Mouse (Mus musculus): Measurements from ENCODE around the gene Carmil3. TPM values are rescaled to one million over a fixed set of nuclear protein-coding genes. Genes with fewer than 3 reads are reported as not detected.

Carmil3 gene
- polyA plus RNA-seq, 1 experiment = 4.5 TPM

GRCm38 (mm10) chr14:55519604-55520003 is 29.2 kb downstream of the Carmil3 start:
- Histone ChIP-seq H3K27me3 (ENCODE audit: control insufficient read depth, insufficient read depth, low read length) (peaks cover 8% of the 10 kb centered on the region), H3K27ac (ENCODE audit: insufficient read depth, low read length) (no peak overlapping the region)
- WGBS = 65% methylated on average over 4 of the region's 4 CpGs

GRCm38 (mm10) chr14:55520451-55521361 is 30.3 kb downstream of the Carmil3 start:
- Histone ChIP-seq H3K27ac (ENCODE audit: insufficient read depth, low read length) (no peak overlapping the region), H3K27me3 (ENCODE audit: control insufficient read depth, insufficient read depth, low read length) (peaks cover 8% of the 10 kb centered on the region), H3K4me1 (ENCODE audit: control insufficient read depth, insufficient read depth, insufficient read length) (peaks cover 4% of the 10 kb centered on the region), H3K36me3 (ENCODE audit: control insufficient read depth, insufficient read depth, low read length) (no peaks in the 10 kb centered on the region), H3K4me3 (ENCODE audit: extremely low read depth, insufficient read depth, insufficient read length) (peak overlapping the region; percentile 45)
- DNase-seq (ENCODE audit: low read depth in 1 of 2, low spot score in 2 of 2) = no peak
- WGBS = 4% methylated on average over 61 of the region's 61 CpGs
- TF ChIP-seq CTCF (IDR thresholded peaks at IDR 0.05; ENCODE audit: extremely low read depth, insufficient read depth, insufficient read length, insufficient replicate concordance) (no peak), POLR2A (IDR thresholded peaks at IDR 0.05; ENCODE audit: low read depth, low read length) (no peak)

More at GRCm38 (mm10) chr14:55519604-55520003, 29.2 kb downstream of the Carmil3 start:
- Histone ChIP-seq H3K36me3 (ENCODE audit: control insufficient read depth, insufficient read depth, low read length) (no peaks in the 10 kb centered on the region), H3K4me1 (ENCODE audit: control insufficient read depth, insufficient read depth, insufficient read length) (peaks cover 4% of the 10 kb centered on the region), H3K4me3 (ENCODE audit: extremely low read depth, insufficient read depth, insufficient read length) (no peak overlapping the region)
- no peak for TF ChIP-seq POLR2A (IDR thresholded peaks at IDR 0.05; ENCODE audit: low read depth, low read length)
- TF ChIP-seq CTCF (IDR thresholded peaks at IDR 0.05; ENCODE audit: extremely low read depth, insufficient read depth, insufficient read length, insufficient replicate concordance) = no peak
- DNase-seq (ENCODE audit: low read depth in 1 of 2, low spot score in 2 of 2) = no peak

GRCm38 (mm10) chr14:55524062-55524461 is 33.6 kb downstream of the Carmil3 start:
- no peaks in the 10 kb centered on the region for H3K36me3 ChIP-seq (ENCODE audit: control insufficient read depth, insufficient read depth, low read length)
- 58% methylated on average over 4 of the region's 4 CpGs for WGBS

GRCm38 (mm10) chr14:55524785-55525184 is 34.3 kb downstream of the Carmil3 start, which contains the start of gene Nrl:
Gene Nrl (minus strand): TSS chr14:55524981.
- TF ChIP-seq CTCF (IDR thresholded peaks at IDR 0.05; ENCODE audit: extremely low read depth, insufficient read depth, insufficient read length, insufficient replicate concordance) (no peak), POLR2A (IDR thresholded peaks at IDR 0.05; ENCODE audit: low read depth, low read length) (no peak)
- 50% methylated on average over 8 of the region's 8 CpGs for WGBS
- no peaks in the 10 kb centered on the region for H3K36me3 ChIP-seq (ENCODE audit: control insufficient read depth, insufficient read depth, low read length)
- H3K27me3 ChIP-seq (ENCODE audit: control insufficient read depth, insufficient read depth, low read length) = peaks cover 10% of the 10 kb centered on the region; the same call in 1 of the 2 replicates
- no peak for DNase-seq (ENCODE audit: low read depth in 1 of 2, low spot score in 2 of 2)
- no peak within 1 kb of the TSS for H3K27ac ChIP-seq (ENCODE audit: insufficient read depth, low read length)
- peaks cover 4% of the 10 kb centered on the region for H3K4me1 ChIP-seq (ENCODE audit: control insufficient read depth, insufficient read depth, insufficient read length)
- no peak within 1 kb of the TSS for H3K4me3 ChIP-seq (ENCODE audit: extremely low read depth, insufficient read depth, insufficient read length)

More at GRCm38 (mm10) chr14:55524062-55524461, 33.6 kb downstream of the Carmil3 start:
- H3K4me1 ChIP-seq (ENCODE audit: control insufficient read depth, insufficient read depth, insufficient read length) = peaks cover 4% of the 10 kb centered on the region
- no peak overlapping the region for H3K4me3 ChIP-seq (ENCODE audit: extremely low read depth, insufficient read depth, insufficient read length)
- no peak overlapping the region for H3K27ac ChIP-seq (ENCODE audit: insufficient read depth, low read length)
- H3K27me3 ChIP-seq (ENCODE audit: control insufficient read depth, insufficient read depth, low read length) = peaks cover 8% of the 10 kb centered on the region
- no peak for TF ChIP-seq CTCF (IDR thresholded peaks at IDR 0.05; ENCODE audit: extremely low read depth, insufficient read depth, insufficient read length, insufficient replicate concordance)
- TF ChIP-seq POLR2A (IDR thresholded peaks at IDR 0.05; ENCODE audit: low read depth, low read length) = no peak
- no peak for DNase-seq (ENCODE audit: low read depth in 1 of 2, low spot score in 2 of 2)

GRCm38 (mm10) chr14:55526674-55527073 is 36.2 kb downstream of the Carmil3 start:
- Histone ChIP-seq H3K4me1 (ENCODE audit: control insufficient read depth, insufficient read depth, insufficient read length) (no peaks in the 10 kb centered on the region), H3K4me3 (ENCODE audit: extremely low read depth, insufficient read depth, insufficient read length) (no peak overlapping the region), H3K36me3 (ENCODE audit: control insufficient read depth, insufficient read depth, low read length) (no peaks in the 10 kb centered on the region), H3K27me3 (ENCODE audit: control insufficient read depth, insufficient read depth, low read length) (peaks cover 5% of the 10 kb centered on the region; the same call in 1 of the 2 replicates), H3K27ac (ENCODE audit: insufficient read depth, low read length) (no peak overlapping the region)
- 83% methylated on average over 2 of the region's 2 CpGs for WGBS
- TF ChIP-seq CTCF (IDR thresholded peaks at IDR 0.05; ENCODE audit: extremely low read depth, insufficient read depth, insufficient read length, insufficient replicate concordance) (no peak), POLR2A (IDR thresholded peaks at IDR 0.05; ENCODE audit: low read depth, low read length) (no peak)
- no peak for DNase-seq (ENCODE audit: low read depth in 1 of 2, low spot score in 2 of 2)

- H3K4me3 ChIP-seq (ENCODE audit: extremely low read depth, insufficient read depth, insufficient read length) = no peak overlapping the region
- no peak overlapping the region for H3K27ac ChIP-seq (ENCODE audit: insufficient read depth, low read length)
- H3K27me3 ChIP-seq (ENCODE audit: control insufficient read depth, insufficient read depth, low read length) = 0 out of 2 replicates have a peak, but pooled peaks cover 1% of the 10 kb centered on the region
- H3K36me3 ChIP-seq (ENCODE audit: control insufficient read depth, insufficient read depth, low read length) = no peaks in the 10 kb centered on the region
- TF ChIP-seq CTCF (IDR thresholded peaks at IDR 0.05; ENCODE audit: extremely low read depth, insufficient read depth, insufficient read length, insufficient replicate concordance) = peak; percentile 12; the same call in 1 of the 2 replicates
- TF ChIP-seq POLR2A (IDR thresholded peaks at IDR 0.05; ENCODE audit: low read depth, low read length) = no peak
- no peaks in the 10 kb centered on the region for H3K4me1 ChIP-seq (ENCODE audit: control insufficient read depth, insufficient read depth, insufficient read length)
- 13% methylated on average over 3 of the region's 3 CpGs for WGBS
- peak in 1 of 2 experiments; percentile 46 for DNase-seq (ENCODE audit: low read depth in 1 of 2, low spot score in 2 of 2)
Observed at GRCm38 (mm10) chr14:55527940-55528339, 37.5 kb downstream of the Carmil3 start.

Data from spleen, adult 2 months (tissue).